Mouse (Mus musculus) MEL (cell line): ENCODE data around the gene Slc45a2. TPM values are rescaled to one million over a fixed set of nuclear protein-coding genes. Genes with fewer than 3 reads are reported as not detected.

Experiments
- DNase-seq: peaks from one replicate; pipeline ENCODE4 v3.0.0; 2011; ENCODE audit warnings: low read depth, low spot score
- H3K27ac ChIP-seq: 2 replicates; pipeline ENCODE4 v1.5.1; 2012; ENCODE audit warnings: low read depth, mild to moderate bottlenecking, control low read depth, low read length, moderate library complexity; ENCODE audit not compliant: control insufficient read depth
- H3K27me3 ChIP-seq, 2 experiments: fragments of 150-350 bp in 1 of 2; sonication (generic) in 1 of 2; 2 replicates each; pipeline ENCODE4 v1.6.1; 2012; ENCODE audit warnings: low read length in 2 of 2, mild to moderate bottlenecking in 2 of 2, improper control_type of control experiment in 1 of 2, moderate library complexity in 1 of 2; ENCODE audit not compliant: insufficient read depth in 2 of 2, control insufficient read depth in 1 of 2
- H3K36me3 ChIP-seq, 2 experiments: 2 replicates each; pipeline ENCODE4 v1.6.1; 2012 to 2014; ENCODE audit warnings: low read length in 2 of 2, improper control_type of control experiment in 1 of 2, inconsistent platforms in 1 of 2, mild to moderate bottlenecking in 1 of 2; ENCODE audit not compliant: insufficient read depth in 2 of 2, control insufficient read depth in 1 of 2
- H3K4me1 ChIP-seq, 2 experiments: fragments of 150-350 bp in 1 of 2; sonication (generic) in 1 of 2; 2 replicates each; pipeline ENCODE4 v1.6.1; 2012; ENCODE audit warnings: low read length in 2 of 2, improper control_type of control experiment in 1 of 2, mild to moderate bottlenecking in 1 of 2; ENCODE audit not compliant: insufficient read depth in 2 of 2, control insufficient read depth in 1 of 2
- H3K4me3 ChIP-seq, 2 experiments: fragments of 150-350 bp in 1 of 2; sonication (generic) in 1 of 2; 2 replicates each; pipeline ENCODE4 v1.5.1; 2012; ENCODE audit warnings: low read depth in 2 of 2, low read length in 2 of 2, mild to moderate bottlenecking in 2 of 2, moderate library complexity in 2 of 2, control low read depth in 1 of 2, improper control_type of control experiment in 1 of 2; ENCODE audit not compliant: control insufficient read depth in 1 of 2, insufficient read depth in 1 of 2
- H3K79me2 ChIP-seq: 2 replicates; pipeline ENCODE4 v1.6.1; 2012; ENCODE audit warnings: mild to moderate bottlenecking, low read length, moderate library complexity; ENCODE audit not compliant: control insufficient read depth, poor library complexity, insufficient read depth
- H3K9ac ChIP-seq: 2 replicates; pipeline ENCODE4 v1.6.1; 2012; ENCODE audit warnings: low read depth, mild to moderate bottlenecking, control low read depth, low read length, moderate library complexity; ENCODE audit not compliant: control insufficient read depth, poor library complexity, severe bottlenecking
- H3K9me3 ChIP-seq: fragments of 150-350 bp; sonication (generic); replicated peaks from 2 replicates; pipeline ENCODE4 v1.6.1; 2012; ENCODE audit warnings: mild to moderate bottlenecking, low read length, improper control_type of control experiment, moderate library complexity; ENCODE audit not compliant: insufficient read depth
- BHLHE40 ChIP-seq: IDR thresholded peaks from 2 replicates; pipeline ENCODE4 v1.6.1; 2012; ENCODE audit warnings: low read depth, mild to moderate bottlenecking, inconsistent platforms, low read length, improper control_type of control experiment, borderline replicate concordance
- E2F4 ChIP-seq: IDR thresholded peaks from 2 replicates; pipeline ENCODE4 v1.6.1; 2011; ENCODE audit warnings: low read depth, low read length, improper control_type of control experiment, borderline replicate concordance
- ELF1 ChIP-seq: IDR thresholded peaks from 2 replicates; pipeline ENCODE4 v1.6.1; 2014; ENCODE audit warnings: low read depth, mild to moderate bottlenecking, inconsistent platforms, low read length, improper control_type of control experiment, moderate library complexity
- EP300 ChIP-seq, 2 experiments: IDR thresholded peaks; 2 replicates each; pipeline ENCODE4 v1.6.1; 2011; ENCODE audit warnings: improper control_type of control experiment in 2 of 2, low read length in 2 of 2, low read depth in 1 of 2, mild to moderate bottlenecking in 1 of 2
- GABPA ChIP-seq: IDR thresholded peaks from 2 replicates; pipeline ENCODE4 v1.6.1; 2012; ENCODE audit warnings: low read depth, mild to moderate bottlenecking, inconsistent platforms, low read length, improper control_type of control experiment, moderate library complexity
- GATA1 ChIP-seq: IDR thresholded peaks from 2 replicates; pipeline ENCODE4 v1.6.1; 2011; ENCODE audit warnings: low read depth, low read length, improper control_type of control experiment
- HCFC1 ChIP-seq: IDR thresholded peaks from 2 replicates; pipeline ENCODE4 v1.6.1; 2012; ENCODE audit warnings: low read depth, mild to moderate bottlenecking, inconsistent platforms, low read length, improper control_type of control experiment, moderate library complexity
- JUND ChIP-seq: IDR thresholded peaks from 2 replicates; pipeline ENCODE4 v1.6.1; 2011; ENCODE audit warnings: low read depth, mild to moderate bottlenecking, improper control_type of control experiment, low read length
- KAT2A ChIP-seq: conservative IDR thresholded peaks from 2 replicates; pipeline ENCODE4 v1.6.1; 2012; ENCODE audit warnings: low read depth, low read length, improper control_type of control experiment, inconsistent platforms
- MAX ChIP-seq: IDR thresholded peaks from 2 replicates; pipeline ENCODE4 v1.6.1; 2011; ENCODE audit warnings: low read length, improper control_type of control experiment
- MAZ ChIP-seq: IDR thresholded peaks from 2 replicates; pipeline ENCODE4 v1.6.1; 2012; ENCODE audit warnings: low read depth, mild to moderate bottlenecking, inconsistent platforms, low read length, improper control_type of control experiment
- MXI1 ChIP-seq: IDR thresholded peaks from 2 replicates; pipeline ENCODE4 v1.6.1; 2011; ENCODE audit warnings: mild to moderate bottlenecking, low read depth, low read length, improper control_type of control experiment
- MYC ChIP-seq: IDR thresholded peaks from 2 replicates; pipeline ENCODE4 v1.6.1; 2011; ENCODE audit warnings: low read depth, mild to moderate bottlenecking, low read length, improper control_type of control experiment, moderate library complexity
- NELFE ChIP-seq: IDR thresholded peaks from 2 replicates; pipeline ENCODE4 v1.6.1; 2011; ENCODE audit warnings: low read depth, low read length, improper control_type of control experiment
- NRF1 ChIP-seq: IDR thresholded peaks from 2 replicates; pipeline ENCODE4 v1.6.1; 2014; ENCODE audit warnings: low read depth, mild to moderate bottlenecking, inconsistent platforms, low read length, improper control_type of control experiment, moderate library complexity; ENCODE audit not compliant: poor library complexity, insufficient read depth, severe bottlenecking
- POLR2A ChIP-seq, 2 experiments: IDR thresholded peaks; 2 replicates each; pipeline ENCODE4 v1.6.1; 2011 to 2012; ENCODE audit warnings: low read length in 2 of 2, mild to moderate bottlenecking in 2 of 2, control low read depth in 1 of 2, improper control_type of control experiment in 1 of 2, low read depth in 1 of 2, moderate library complexity in 1 of 2; ENCODE audit not compliant: control insufficient read depth in 1 of 2, insufficient read depth in 1 of 2, poor library complexity in 1 of 2
- RAD21 ChIP-seq: IDR thresholded peaks from 2 replicates; pipeline ENCODE4 v1.6.1; 2011; ENCODE audit warnings: mild to moderate bottlenecking, low read depth, low read length, improper control_type of control experiment
- SIN3A ChIP-seq: IDR thresholded peaks from 2 replicates; pipeline ENCODE4 v1.6.1; 2012; ENCODE audit warnings: low read length, improper control_type of control experiment, inconsistent platforms
- SMC3 ChIP-seq: IDR thresholded peaks from 2 replicates; pipeline ENCODE4 v1.6.1; 2011; ENCODE audit warnings: low read depth, low read length, improper control_type of control experiment
- TAL1 ChIP-seq: IDR thresholded peaks from 2 replicates; pipeline ENCODE4 v1.6.1; 2012; ENCODE audit warnings: mild to moderate bottlenecking, inconsistent platforms, low read length, moderate library complexity, mixed read lengths
- TCF12 ChIP-seq: IDR thresholded peaks from 2 replicates; pipeline ENCODE4 v1.6.1; 2014; ENCODE audit warnings: low read depth, mild to moderate bottlenecking, inconsistent platforms, low read length, improper control_type of control experiment, moderate library complexity
- UBTF ChIP-seq: IDR thresholded peaks from 2 replicates; pipeline ENCODE4 v1.6.1; 2012; ENCODE audit warnings: low read depth, mild to moderate bottlenecking, inconsistent platforms, low read length, improper control_type of control experiment, moderate library complexity, borderline replicate concordance; ENCODE audit not compliant: insufficient read depth
- USF2 ChIP-seq, 2 experiments: IDR thresholded peaks; 2 replicates each; pipeline ENCODE4 v1.6.1; 2011 to 2012; ENCODE audit warnings: improper control_type of control experiment in 2 of 2, low read length in 2 of 2, borderline replicate concordance in 1 of 2, inconsistent platforms in 1 of 2, low read depth in 1 of 2, mild to moderate bottlenecking in 1 of 2; ENCODE audit not compliant: insufficient read depth in 1 of 2
- ZC3H11A ChIP-seq: IDR thresholded peaks from 2 replicates; pipeline ENCODE4 v1.6.1; 2012; ENCODE audit warnings: low read depth, mild to moderate bottlenecking, inconsistent platforms, low read length, improper control_type of control experiment
- ZKSCAN1 ChIP-seq: IDR thresholded peaks from 2 replicates; pipeline ENCODE4 v1.6.1; 2012; ENCODE audit warnings: low read depth, mild to moderate bottlenecking, inconsistent platforms, low read length, improper control_type of control experiment, moderate library complexity
- ZMIZ1 ChIP-seq: IDR thresholded peaks from 2 replicates; pipeline ENCODE4 v1.6.1; 2012; ENCODE audit warnings: low read depth, mild to moderate bottlenecking, inconsistent platforms, low read length, improper control_type of control experiment, moderate library complexity
- polyA plus RNA-seq, 2 experiments: library from polyadenylated mRNA; stranded (reverse) in 1 of 2; unstranded in 1 of 2; fragments of >175 nt in 1 of 2; fragments of >200 nt in 1 of 2; gene quantifications; 2 replicates each; pipeline versions ENCODE4 v1.2.1 to v1.2.4; 2012; ENCODE audit warnings: low replicate concordance in 2 of 2, low read depth in 1 of 2; ENCODE audit not compliant: insufficient read length in 2 of 2, insufficient read depth in 1 of 2, missing spikeins in 1 of 2
- total RNA-seq: library from RNA; depleted of rRNA; stranded (reverse); fragments of 300-350 nt; gene quantifications from 2 replicates; pipeline ENCODE4 v1.2.3, GENCODE M21; 2012

The Slc45a2 gene
- total and polyA plus RNA-seq, 3 experiments = not detected

DNA sequence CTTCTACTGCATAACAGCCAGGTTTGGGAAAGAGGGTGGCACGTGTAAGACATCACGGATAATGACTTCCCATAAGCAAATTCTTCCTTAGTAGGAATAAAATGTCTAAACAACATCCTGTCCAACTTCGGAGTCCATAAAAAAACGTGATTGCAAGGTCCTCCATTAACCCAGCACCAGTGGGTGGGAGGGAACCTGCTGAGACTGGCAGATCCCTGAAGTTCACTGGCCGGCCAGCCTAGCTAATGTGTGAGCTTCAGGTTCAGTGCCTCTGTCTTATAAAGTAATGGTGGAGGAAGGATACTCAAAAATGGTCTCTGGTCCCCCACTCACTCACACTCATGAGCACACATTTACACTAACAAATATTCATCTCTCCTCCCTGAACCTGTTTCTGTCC lies 45.4 kb upstream of the Slc45a2 start:
- no peak for TF ChIP-seq NRF1
- no peak for TF ChIP-seq KAT2A

DNA sequence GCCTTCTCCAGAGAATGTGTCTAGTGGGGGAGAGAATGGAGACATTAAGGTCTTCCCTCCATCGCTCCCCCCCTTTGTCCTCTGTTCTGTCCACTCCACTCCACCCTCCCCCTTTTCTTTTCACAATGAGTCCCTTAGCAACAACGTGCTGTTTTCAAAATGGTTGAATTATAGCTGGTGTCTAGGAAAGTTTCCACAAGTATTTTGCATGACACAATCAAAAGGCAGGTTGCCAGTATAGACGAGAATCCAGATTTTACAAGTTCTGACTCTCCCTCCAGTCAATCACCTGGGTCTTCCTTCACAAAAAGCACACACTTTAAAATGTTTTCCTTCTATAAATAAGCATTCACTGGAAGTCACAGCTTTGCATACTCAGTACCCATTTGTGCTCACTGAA lies 43.8 kb upstream of the Slc45a2 start:
- DNase-seq = no peak
- H3K27me3 ChIP-seq = no peaks in the 10 kb centered on the region

More for the DNA sequence above, 45.4 kb upstream of the Slc45a2 start:
- H3K27ac ChIP-seq = no peak overlapping the region
- no peaks in the 10 kb centered on the region for H3K4me1 ChIP-seq
- no peaks in the 10 kb centered on the region for H3K27me3 ChIP-seq
- no peak for DNase-seq
- no peak overlapping the region for H3K4me3 ChIP-seq
- H3K79me2 ChIP-seq = no peaks in the 10 kb centered on the region
- no peaks in the 10 kb centered on the region for H3K36me3 ChIP-seq
- no peak overlapping the region for H3K9ac ChIP-seq
- H3K9me3 ChIP-seq = no peaks in the 10 kb centered on the region

DNA sequence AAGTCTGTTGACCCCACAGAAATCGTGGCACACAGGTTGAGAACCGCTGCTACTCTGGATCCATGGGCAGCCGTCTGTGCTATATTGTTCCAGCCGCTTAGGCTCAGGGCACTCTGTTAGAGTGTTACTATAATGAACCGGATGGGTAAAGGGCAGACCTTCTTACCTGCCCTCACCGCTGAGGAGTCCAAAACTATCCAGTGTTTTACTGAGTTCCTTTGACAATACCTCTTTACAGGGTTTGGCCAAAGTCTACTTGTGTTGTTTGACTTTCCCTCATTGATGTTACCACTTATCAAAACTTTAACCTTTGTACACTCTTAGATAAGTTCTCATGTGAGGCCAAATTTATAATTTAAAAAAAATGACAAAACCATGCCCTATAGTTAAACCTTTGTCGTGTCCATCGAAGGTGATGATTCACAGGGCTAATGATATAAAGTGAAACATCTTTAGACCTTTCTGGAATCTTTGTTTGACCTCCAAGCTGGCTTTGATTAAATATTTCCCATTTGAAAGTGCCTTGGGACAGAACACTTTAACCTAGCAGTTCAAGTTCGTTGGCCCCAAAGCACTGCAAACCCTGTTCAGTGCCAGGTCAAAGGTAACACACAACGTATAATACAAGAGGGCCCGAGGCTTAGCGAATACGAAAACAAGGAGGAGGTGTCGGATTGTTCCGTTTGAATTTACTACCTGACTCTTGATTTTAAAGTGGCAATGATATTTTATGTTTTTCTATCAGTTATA lies 41.1 kb upstream of the Slc45a2 start:
- DNase-seq = no peak
- no peak for TF ChIP-seq SMC3
- TF ChIP-seq MXI1 = no peak
- no peak for TF ChIP-seq TAL1
- TF ChIP-seq RAD21 = no peak
- no peak for TF ChIP-seq UBTF
- no peak for TF ChIP-seq HCFC1
- no peak for TF ChIP-seq ZKSCAN1
- no peak for TF ChIP-seq NELFE
- TF ChIP-seq ZC3H11A = no peak
- no peak for TF ChIP-seq MAZ
- no peak for TF ChIP-seq BHLHE40
- TF ChIP-seq EP300 (IDR thresholded peaks at IDR 0.05; ENCODE audit: low read depth in 1 of 2, low read length in 2 of 2) = no peak
- TF ChIP-seq KAT2A = no peak
- TF ChIP-seq MYC = no peak
- no peak for TF ChIP-seq TCF12
- TF ChIP-seq NRF1 = no peak
- no peak for TF ChIP-seq JUND
- no peak for TF ChIP-seq GATA1
- TF ChIP-seq SIN3A = no peak

More for the DNA sequence above, 43.8 kb upstream of the Slc45a2 start:
- Histone ChIP-seq H3K4me3 (no peak overlapping the region), H3K9me3 (no peaks in the 10 kb centered on the region), H3K9ac (no peak overlapping the region), H3K27ac (no peak overlapping the region), H3K79me2 (no peaks in the 10 kb centered on the region), H3K36me3 (no peaks in the 10 kb centered on the region), H3K4me1 (no peaks in the 10 kb centered on the region)
- TF ChIP-seq BHLHE40 (no peak), MAX (no peak), POLR2A (IDR thresholded peaks at IDR 0.05; ENCODE audit: control insufficient read depth in 1 of 2, insufficient read depth in 1 of 2, low read depth in 1 of 2, low read length in 2 of 2, poor library complexity in 1 of 2) (no peak), ZMIZ1 (no peak), EP300 (IDR thresholded peaks at IDR 0.05; ENCODE audit: low read depth in 1 of 2, low read length in 2 of 2) (no peak), TCF12 (no peak), NRF1 (no peak), ZC3H11A (no peak), GATA1 (no peak), NELFE (no peak), GABPA (no peak), HCFC1 (no peak), ELF1 (no peak), USF2 (IDR thresholded peaks at IDR 0.05; ENCODE audit: borderline replicate concordance in 1 of 2, insufficient read depth in 1 of 2, low read depth in 1 of 2, low read length in 2 of 2) (no peak), JUND (no peak), E2F4 (no peak), MYC (no peak)

More for the DNA sequence above, 41.1 kb upstream of the Slc45a2 start:
- Histone ChIP-seq H3K36me3 (no peaks in the 10 kb centered on the region), H3K27me3 (no peaks in the 10 kb centered on the region), H3K9ac (no peak overlapping the region), H3K4me1 (no peaks in the 10 kb centered on the region), H3K4me3 (no peak overlapping the region), H3K9me3 (no peaks in the 10 kb centered on the region), H3K27ac (no peak overlapping the region), H3K79me2 (no peaks in the 10 kb centered on the region)
